Mouse (Mus musculus) G1E (cell line): ENCODE data around the gene Zbp1. TPM values are rescaled to one million over a fixed set of nuclear protein-coding genes. Genes with fewer than 3 reads are reported as not detected.

ENCODE experiments used
- ATAC-seq: 2 replicates; pipeline ENCODE4 v1.8.0; 2016; ENCODE audit warnings: mild to moderate bottlenecking; ENCODE audit not compliant: insufficient number of reproducible peaks, poor library complexity, low FRiP score, severe bottlenecking; ENCODE audit errors: extremely low read depth
- DNase-seq: peaks from one replicate; pipeline ENCODE4 v3.0.0; 2012; ENCODE audit warnings: low spot score
- H3K27me3 ChIP-seq: 2 replicates; pipeline ENCODE4 v1.6.1; 2012; ENCODE audit warnings: mild to moderate bottlenecking, low read length, inconsistent platforms; ENCODE audit not compliant: insufficient read depth
- H3K36me3 ChIP-seq: replicated peaks from 2 replicates; pipeline ENCODE3; 2012; ENCODE audit warnings: mild to moderate bottlenecking, inconsistent platforms
- H3K4me1 ChIP-seq: 2 replicates; pipeline ENCODE4 v1.6.1; 2012; ENCODE audit warnings: low read depth, low read length, inconsistent platforms, mixed read lengths; ENCODE audit not compliant: insufficient read depth
- H3K4me3 ChIP-seq: 2 replicates; pipeline ENCODE4 v1.5.1; 2012; ENCODE audit warnings: low read depth, mild to moderate bottlenecking, inconsistent platforms, low read length, moderate library complexity, mixed read lengths
- H3K9me3 ChIP-seq: replicated peaks from 2 replicates; pipeline ENCODE4 v1.6.1; 2012; ENCODE audit warnings: inconsistent platforms
- CTCF ChIP-seq: IDR thresholded peaks from 2 replicates; pipeline ENCODE4 v1.5.1; 2012; ENCODE audit warnings: low read depth, low read length, inconsistent platforms, mixed read lengths
- GATA1 ChIP-seq: IDR thresholded peaks from 2 replicates; pipeline ENCODE4 v1.6.1; 2012; ENCODE audit warnings: borderline replicate concordance, low read length, inconsistent platforms, mixed read lengths
- GATA2 ChIP-seq: IDR thresholded peaks from 2 replicates; pipeline ENCODE4 v1.6.1; 2012; ENCODE audit warnings: low read depth, low read length, inconsistent platforms, borderline replicate concordance
- POLR2AphosphoS5 ChIP-seq: IDR thresholded peaks from 2 replicates; pipeline ENCODE4 v1.6.1; 2012; ENCODE audit warnings: low read depth, low read length, inconsistent platforms; ENCODE audit not compliant: insufficient replicate concordance
- TAL1 ChIP-seq: conservative IDR thresholded peaks from 2 replicates; pipeline ENCODE4 v1.6.1; 2012; ENCODE audit warnings: low read depth, low read length, inconsistent platforms, mixed read lengths
- polyA plus RNA-seq: library from polyadenylated mRNA; stranded (reverse); fragments of >175 nt; gene quantifications from 2 replicates; pipeline ENCODE4 v1.2.3, GENCODE M21; 2012
- total RNA-seq, 2 experiments: library from RNA; stranded (forward) in 1 of 2; stranded (reverse) in 1 of 2; fragments of 200-1000 nt in 1 of 2; fragments of >200 nt in 1 of 2; fragmentation: Nextera tagmentation in 1 of 2; gene quantifications; 2 replicates each; pipeline ENCODE4 v1.2.3; 2014 to 2017

Zbp1 gene
- total and polyA plus RNA-seq, 3 experiments, result 0.11 TPM; not detected in 2

DNA sequence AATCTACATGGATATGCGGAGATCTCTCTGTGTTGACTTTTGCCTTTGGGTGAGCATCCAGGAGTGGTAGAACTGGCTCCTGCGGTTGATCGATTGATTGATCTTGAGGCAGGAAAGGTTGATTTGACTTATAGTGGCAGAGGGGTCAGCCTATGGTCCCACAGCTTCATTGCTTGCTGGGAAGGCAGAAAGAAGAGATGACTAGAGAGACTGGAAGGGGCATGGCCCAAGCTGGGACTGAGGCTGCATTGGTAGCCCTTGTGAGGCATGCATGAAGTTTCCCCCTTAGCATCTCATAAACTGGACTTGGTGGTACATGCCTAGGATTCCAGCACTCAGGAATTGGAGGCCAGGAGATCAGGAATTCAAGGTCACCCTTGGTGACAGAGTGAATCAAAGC, 11.7 kb downstream of the Zbp1 start:
- no peak overlapping the region for H3K4me3 ChIP-seq
- TF ChIP-seq CTCF (no peak), GATA1 (no peak), POLR2AphosphoS5 (no peak), GATA2 (no peak), TAL1 (no peak)
- DNase-seq (no peak), ATAC-seq (no peak)
- peaks cover 89% of the 10 kb centered on the region for H3K9me3 ChIP-seq
- no peaks in the 10 kb centered on the region for H3K27me3 ChIP-seq
- H3K4me1 ChIP-seq, result no peaks in the 10 kb centered on the region
- H3K36me3 ChIP-seq, result no peaks in the 10 kb centered on the region

DNA sequence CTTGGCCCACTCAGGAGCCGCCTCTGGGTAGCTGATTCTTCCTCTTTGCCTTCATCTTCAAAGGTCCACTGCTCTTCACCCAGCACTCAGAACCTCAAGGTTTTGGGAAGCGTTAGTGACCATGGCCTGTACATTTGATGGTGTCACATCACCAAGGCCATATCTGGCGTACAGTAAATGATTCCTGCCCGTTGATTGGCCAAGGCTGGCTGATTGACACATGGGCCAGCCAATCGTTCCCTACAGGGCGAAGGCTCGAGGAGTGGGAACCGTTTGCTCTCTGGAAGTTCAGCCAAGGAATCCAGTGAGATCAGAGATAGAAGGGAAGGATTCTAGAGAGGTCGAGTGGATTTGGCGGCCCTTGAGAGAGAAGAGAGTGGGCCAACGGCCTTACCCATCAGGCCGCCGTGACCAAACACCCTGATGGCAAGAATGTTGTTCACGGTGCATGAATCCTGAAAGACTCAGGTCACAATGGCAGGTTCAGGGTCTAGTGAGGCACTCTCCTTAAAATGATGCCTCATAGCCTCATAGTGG, 13.1 kb downstream of the Zbp1 start:
- TF ChIP-seq GATA1, result no peak
- no peak for TF ChIP-seq TAL1
- no peak for TF ChIP-seq GATA2
- no peak for TF ChIP-seq CTCF
- TF ChIP-seq POLR2AphosphoS5, result no peak
- ATAC-seq (no peak), DNase-seq (no peak)
- no peak overlapping the region; the same call in 1 of the 2 replicates for H3K4me3 ChIP-seq
- H3K36me3 ChIP-seq, result no peaks in the 10 kb centered on the region
- H3K4me1 ChIP-seq, result no peaks in the 10 kb centered on the region
- peaks cover 84% of the 10 kb centered on the region for H3K9me3 ChIP-seq
- no peaks in the 10 kb centered on the region for H3K27me3 ChIP-seq

DNA sequence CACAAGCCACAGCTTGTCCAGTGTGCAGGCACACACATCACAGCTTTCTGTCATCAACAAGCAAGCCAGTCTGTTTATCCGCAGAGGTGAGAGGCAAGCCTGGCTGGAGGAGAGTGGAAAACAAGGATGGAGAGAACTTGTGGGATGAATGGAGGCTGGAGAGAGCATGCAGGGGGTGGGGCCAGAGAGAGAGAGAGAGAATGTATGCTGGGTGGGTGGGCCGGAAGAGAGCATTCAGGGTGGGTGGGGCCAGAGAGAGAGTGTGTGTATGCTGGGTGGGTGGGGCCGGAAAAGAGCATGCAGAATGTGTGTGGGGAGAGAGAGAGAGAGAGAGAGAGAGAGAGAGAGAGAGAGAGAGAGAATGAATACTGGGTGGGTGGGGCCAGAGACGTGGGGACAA, 14.1 kb downstream of the Zbp1 start:
- DNase-seq, result no peak
- Histone ChIP-seq H3K4me3 (no peak overlapping the region), H3K27me3 (no peaks in the 10 kb centered on the region), H3K4me1 (no peaks in the 10 kb centered on the region), H3K36me3 (no peaks in the 10 kb centered on the region), H3K9me3 (peaks cover 82% of the 10 kb centered on the region)
- ATAC-seq, result no peak
- TF ChIP-seq POLR2AphosphoS5 (no peak), GATA2 (no peak), GATA1 (no peak), TAL1 (no peak)

DNA sequence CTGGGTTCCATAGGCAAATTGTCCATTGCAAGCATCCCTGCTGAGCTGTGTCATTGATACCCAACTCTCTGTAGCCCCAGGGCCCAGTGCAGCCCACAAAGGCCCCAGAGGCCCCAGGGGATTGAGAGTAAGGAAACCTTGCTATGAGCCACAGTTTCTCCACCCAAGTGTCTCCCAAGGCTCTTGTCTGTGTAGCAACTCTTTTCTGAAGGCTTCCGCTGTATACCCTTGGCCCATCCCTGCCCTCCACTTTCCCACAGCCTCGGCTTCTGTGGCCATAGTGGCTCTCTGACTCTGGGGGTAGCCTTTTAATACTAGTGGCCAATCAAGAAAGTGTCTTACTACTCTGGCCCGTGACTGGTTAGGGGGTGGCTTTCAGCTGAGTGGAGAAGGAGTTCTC, 15.0 kb downstream of the Zbp1 start:
- ATAC-seq, result no peak
- peaks cover 76% of the 10 kb centered on the region for H3K9me3 ChIP-seq
- no peaks in the 10 kb centered on the region for H3K36me3 ChIP-seq
- no peak overlapping the region for H3K4me3 ChIP-seq
- H3K4me1 ChIP-seq, result no peaks in the 10 kb centered on the region
- no peak for DNase-seq
- no peak for TF ChIP-seq TAL1
- no peak for TF ChIP-seq POLR2AphosphoS5
- no peak for TF ChIP-seq GATA1
- no peak for TF ChIP-seq GATA2
- TF ChIP-seq CTCF, result no peak
- H3K27me3 ChIP-seq, result no peaks in the 10 kb centered on the region

DNA sequence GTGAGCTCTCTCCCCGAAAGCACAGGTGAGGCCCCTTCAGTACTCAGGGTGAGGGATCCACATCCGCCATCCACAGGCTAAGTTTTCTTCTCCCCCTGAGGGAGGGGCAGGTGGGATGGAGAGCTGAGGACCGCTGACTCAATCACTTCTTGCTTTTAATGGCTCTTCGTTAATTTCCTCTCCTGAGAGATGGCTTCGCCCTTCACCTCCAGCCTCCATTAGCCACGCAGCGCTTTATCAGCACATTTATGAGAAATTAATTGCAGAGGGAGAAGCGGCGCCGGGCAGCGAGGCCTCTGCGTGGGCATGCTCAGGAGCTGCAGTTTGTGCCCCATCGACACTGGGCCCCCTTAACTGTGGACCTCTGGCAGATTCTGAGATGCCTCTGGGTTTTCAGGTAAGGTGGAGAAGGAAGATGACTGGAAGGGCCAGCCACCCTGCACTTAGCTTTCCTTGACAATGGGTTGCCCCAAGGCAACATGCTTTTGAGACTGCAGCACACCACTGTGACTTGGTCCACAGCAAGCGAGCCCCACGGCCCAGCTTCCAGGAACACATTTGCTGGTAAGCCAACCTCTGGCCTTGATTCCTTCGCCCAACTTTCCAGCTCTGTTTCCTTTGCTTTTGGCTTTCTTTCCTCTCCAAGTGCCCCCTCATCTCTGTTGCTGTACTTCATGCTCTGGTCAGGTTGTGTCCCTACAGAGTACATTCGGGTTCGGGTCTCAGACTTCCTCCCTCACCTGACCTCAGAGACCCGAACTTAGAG, 15.6 kb downstream of the Zbp1 start:
- ATAC-seq, result no peak
- Histone ChIP-seq H3K36me3 (no peaks in the 10 kb centered on the region), H3K27me3 (no peaks in the 10 kb centered on the region), H3K4me3 (no peak overlapping the region), H3K4me1 (no peaks in the 10 kb centered on the region), H3K9me3 (peaks cover 70% of the 10 kb centered on the region)
- TF ChIP-seq GATA2, result no peak
- TF ChIP-seq GATA1, result no peak
- DNase-seq, result no peak

DNA sequence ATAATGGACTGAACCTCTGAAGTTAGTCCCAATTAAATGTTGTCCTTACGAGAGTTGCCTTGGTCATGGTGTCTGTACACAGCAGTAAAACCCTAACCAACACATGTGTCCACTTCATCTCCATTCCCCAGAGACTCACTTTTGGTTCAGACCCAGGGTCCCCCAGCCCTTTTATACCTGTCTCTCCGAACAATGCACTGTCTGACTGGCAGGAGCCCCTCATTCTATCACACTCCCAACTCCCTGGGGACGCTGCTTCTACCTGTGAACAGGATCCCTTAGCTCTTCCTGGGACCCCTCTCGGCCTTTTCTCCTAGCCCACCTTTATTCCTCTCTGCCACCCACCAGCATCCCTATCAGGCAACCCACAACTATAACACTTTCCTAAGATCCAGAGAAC, 23.9 kb downstream of the Zbp1 start:
- DNase-seq, result no peak
- Histone ChIP-seq H3K9me3 (peaks cover 21% of the 10 kb centered on the region), H3K4me3 (no peak overlapping the region), H3K4me1 (no peaks in the 10 kb centered on the region), H3K36me3 (no peaks in the 10 kb centered on the region), H3K27me3 (no peaks in the 10 kb centered on the region)
- no peak for TF ChIP-seq TAL1
- TF ChIP-seq CTCF, result no peak
- no peak for TF ChIP-seq POLR2AphosphoS5
- no peak for TF ChIP-seq GATA1
- no peak for TF ChIP-seq GATA2
- no peak for ATAC-seq
